Mouse (Mus musculus): ENCODE results near the gene Snap47. TPM values are rescaled to one million over a fixed set of nuclear protein-coding genes. Genes with fewer than 3 reads are reported as not detected.
"Not testable (repeated sequence)": the region's sequence is repeated elsewhere in the genome, so short reads cannot be mapped to it uniquely, and the experiment has no call there.

The Snap47 gene
- polyA plus RNA-seq, 2 experiments from 2014 or later = 52.6 to 67.3 TPM

GRCm38 (mm10) chr11:59367955-59368354, 83.0 kb downstream of the Snap47 start:
- not testable (repeated sequence) for ATAC-seq

DNA sequence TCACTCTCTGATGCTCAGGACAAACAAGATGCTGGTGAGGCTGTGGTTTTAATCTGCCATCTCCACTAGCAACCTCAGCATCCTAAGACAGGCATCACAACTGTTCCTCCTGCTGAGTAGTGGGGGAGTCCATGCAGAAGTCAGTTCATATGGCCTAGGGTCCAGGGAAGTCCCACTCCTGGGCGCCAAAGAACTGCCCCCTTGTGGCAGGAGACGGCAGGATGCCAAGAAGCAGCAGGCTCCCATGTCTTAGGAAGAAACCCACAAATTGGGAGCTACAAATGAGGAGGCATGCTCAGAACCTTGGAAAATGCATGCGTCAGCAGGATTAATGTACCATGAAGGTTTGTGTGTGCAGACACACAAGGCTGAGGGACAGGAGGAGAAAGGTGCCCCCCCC, 84.4 kb downstream of the Snap47 start:
- no peak for ATAC-seq

DNA sequence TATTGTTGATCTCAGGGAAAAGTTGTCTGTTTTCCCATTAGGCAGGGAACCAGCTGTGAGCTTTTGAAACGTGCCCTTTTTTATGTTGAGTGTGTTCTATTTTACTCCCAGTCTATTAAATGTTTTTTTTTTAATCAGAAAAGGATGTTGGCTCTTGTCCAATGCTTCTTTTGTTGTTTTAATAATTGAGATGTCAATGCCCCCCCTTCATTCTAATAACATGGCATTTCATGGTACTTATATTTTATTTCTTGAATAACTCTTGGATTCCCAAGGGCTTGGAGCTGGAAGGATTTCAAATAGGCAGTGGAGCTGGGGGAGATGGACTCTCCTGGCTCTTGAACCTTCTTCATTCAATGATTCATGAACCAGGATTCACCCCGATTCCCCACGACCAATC, 85.0 kb downstream of the Snap47 start:
- ATAC-seq = no peak

DNA sequence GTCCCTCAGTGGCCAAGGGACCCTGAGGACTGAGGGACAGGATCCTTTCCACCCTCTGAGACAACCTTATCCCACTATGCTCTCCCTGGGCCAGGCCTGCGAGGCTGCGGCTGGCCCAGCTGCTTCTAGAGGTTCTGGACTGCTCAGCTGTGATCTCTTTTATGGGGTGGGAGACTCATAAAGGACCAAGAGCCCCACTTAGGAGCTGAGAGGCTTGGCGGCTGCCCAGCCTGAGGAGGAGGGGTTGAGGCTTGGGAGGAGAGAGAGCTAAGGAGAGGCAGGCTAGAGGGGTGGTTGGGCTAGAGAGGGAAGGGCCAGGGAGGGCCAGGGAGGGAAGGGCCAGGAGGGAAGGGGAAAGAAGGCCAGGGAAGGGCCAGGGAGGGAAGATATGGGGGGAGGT, 86.6 kb downstream of the Snap47 start:
- ATAC-seq = no peak

DNA sequence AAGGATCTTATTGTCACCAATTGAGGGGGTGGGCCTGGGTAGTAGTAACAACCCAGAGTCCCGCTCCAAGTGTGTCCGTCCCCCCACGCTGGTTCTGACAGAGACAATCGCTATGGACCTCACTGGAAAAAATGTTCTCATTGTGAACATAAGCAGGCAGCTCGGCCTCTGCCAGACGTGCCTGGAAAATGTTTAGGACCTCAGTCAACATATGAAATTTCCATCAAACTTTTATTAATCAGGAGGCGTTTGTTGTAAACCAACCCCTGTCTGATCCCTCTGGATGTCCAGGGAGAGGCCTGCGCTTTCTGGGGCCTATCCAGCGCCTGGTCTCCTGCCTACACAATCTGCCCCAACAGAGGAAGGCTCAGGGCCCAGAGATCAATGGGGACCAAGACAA, 87.0 kb downstream of the Snap47 start:
- no peak for ATAC-seq

DNA sequence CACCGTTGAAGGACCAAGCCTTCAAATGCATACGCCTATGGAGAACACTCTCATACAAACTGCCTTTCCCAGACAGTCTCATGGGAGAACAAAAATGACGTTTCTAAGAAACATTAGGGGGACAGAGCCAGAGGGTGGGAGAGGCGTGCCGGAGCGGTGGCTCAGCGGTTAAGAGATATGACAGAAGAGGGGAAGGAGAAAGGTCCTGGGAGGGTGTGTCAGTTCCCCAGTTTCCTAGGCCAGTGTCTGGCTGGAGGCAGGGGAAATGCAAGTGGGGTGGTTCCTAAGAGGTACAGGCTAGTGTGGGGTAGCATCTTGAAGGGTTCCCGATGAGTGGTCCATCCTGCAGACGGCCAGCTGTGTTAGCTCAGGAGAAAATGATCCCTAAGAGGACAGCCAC, 89.7 kb downstream of the Snap47 start:
- no peak for ATAC-seq

Other genes with a start within 250 kb of the Snap47 start
- 10 to 100 TPM; 57.0 to 62.4 TPM for gene Mrpl55, start 248.7 kb downstream of the Snap47 start, polyA plus RNA-seq (2017; shearing (Covaris generic))
- gene 2310033P09Rik, start 242.9 kb downstream of the Snap47 start, polyA plus RNA-seq (2017; shearing (Covaris generic)) = 10 to 100 TPM; 18.8 to 26.1 TPM
- 100 to 1,000 TPM; 324 to 440 TPM for gene Arf1, start 222.9 kb downstream of the Snap47 start, polyA plus RNA-seq (2017; shearing (Covaris generic))
- not detected for gene Wnt3a, start 160.4 kb downstream of the Snap47 start, polyA plus RNA-seq (2017; shearing (Covaris generic))
- not detected for gene Wnt9a, start 144.3 kb downstream of the Snap47 start, polyA plus RNA-seq (2017; shearing (Covaris generic))
- not detected for gene Prss38, start 75.5 kb downstream of the Snap47 start, polyA plus RNA-seq (2017; shearing (Covaris generic))
- gene Jmjd4, start 1.1 kb downstream of the Snap47 start, polyA plus RNA-seq (2017; shearing (Covaris generic)) = 1 to 10 TPM; 3.9 to 6.9 TPM
- 1 to 10 TPM; 6.0 to 6.9 TPM for gene Zfp867, start 21.3 kb upstream of the Snap47 start, polyA plus RNA-seq (2017; shearing (Covaris generic))
- 10 to 100 TPM in 1 of 2 experiments, 1 to 10 TPM in 1; 8.6 to 14.2 TPM for gene Zkscan17, start 75.6 kb upstream of the Snap47 start, polyA plus RNA-seq (2017; shearing (Covaris generic))
- not detected for gene Nlrp3, start 90.4 kb upstream of the Snap47 start, polyA plus RNA-seq (2017; shearing (Covaris generic))
- gene Olfr222, start 125.0 kb upstream of the Snap47 start, polyA plus RNA-seq (2017; shearing (Covaris generic)) = not detected
- not detected for gene Olfr223, start 142.1 kb upstream of the Snap47 start, polyA plus RNA-seq (2017; shearing (Covaris generic))
- 10 to 100 TPM; 21.3 to 29.6 TPM for gene Mprip, start 210.1 kb upstream of the Snap47 start, polyA plus RNA-seq (2017; shearing (Covaris generic))

Data from CD4-positive, CD25-positive, alpha-beta regulatory T cell, adult 4 months (primary cell).